Mouse (Mus musculus) monocyte, adult 5-6 weeks (primary cell): ENCODE results near the gene Gatad1. TPM values are rescaled to one million over a fixed set of nuclear protein-coding genes. Genes with fewer than 3 reads are reported as not detected.
"Not testable (repeated sequence)": the region's sequence is repeated elsewhere in the genome, so short reads cannot be mapped to it uniquely, and the experiment has no call there.

Experiments used
- ATAC-seq: fragments of 153-309, 156-312 bp; replicated peaks from 2 replicates; pipeline ENCODE4 v1.8.0; 2017; ENCODE audit warnings: mild to moderate bottlenecking; ENCODE audit not compliant: low TSS enrichment, insufficient number of reproducible peaks, severe bottlenecking, poor library complexity, low FRiP score
- total RNA-seq: library from RNA; stranded (forward); fragments of 200-1000, 200-491, 200-594 nt; gene quantifications from 3 replicates; pipeline ENCODE4 v1.2.3, GENCODE M21; 2017

Gatad1 gene
- total RNA-seq, 1 experiment from 2014 or later, result 109 TPM

DNA sequence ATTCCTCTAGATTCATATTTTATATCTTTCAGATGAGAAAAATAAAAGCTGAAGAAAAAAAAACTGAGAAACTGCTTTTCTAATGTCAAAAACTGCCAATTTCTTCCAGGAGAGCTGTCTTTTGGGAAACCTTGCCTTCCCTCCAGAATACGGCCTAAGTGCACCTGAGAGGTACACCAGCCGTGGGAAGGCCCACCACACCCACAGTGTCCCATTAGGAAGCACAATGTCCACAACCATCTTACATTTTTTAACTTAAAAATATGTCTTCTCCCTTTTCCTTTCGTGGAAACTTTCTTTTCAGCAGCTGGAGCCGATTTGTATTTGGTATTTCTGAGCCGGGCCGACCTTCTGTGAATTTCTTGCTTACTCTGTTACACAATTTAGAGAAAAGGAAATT, 10.4 kb downstream of the Gatad1 start:
- no peak for ATAC-seq

DNA sequence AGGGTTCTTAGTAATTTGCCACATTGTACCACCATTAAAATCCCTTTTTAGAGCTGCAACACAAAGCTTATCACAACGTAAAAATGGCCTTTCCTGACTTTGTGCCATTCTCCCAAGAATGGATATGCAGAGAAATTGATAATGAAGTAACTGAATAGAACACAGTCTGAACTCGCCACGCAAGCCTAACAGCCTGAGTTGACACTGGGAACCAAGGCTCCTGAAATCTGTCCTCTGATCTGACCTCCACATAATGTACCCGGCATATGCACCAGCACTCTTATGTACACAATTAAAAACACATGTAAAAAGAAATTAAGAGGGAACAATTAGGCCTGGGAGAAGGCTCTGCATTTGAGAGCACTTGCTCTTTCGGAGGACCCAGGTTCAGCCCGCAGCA, 11.7 kb downstream of the Gatad1 start:
- no peak for ATAC-seq

DNA sequence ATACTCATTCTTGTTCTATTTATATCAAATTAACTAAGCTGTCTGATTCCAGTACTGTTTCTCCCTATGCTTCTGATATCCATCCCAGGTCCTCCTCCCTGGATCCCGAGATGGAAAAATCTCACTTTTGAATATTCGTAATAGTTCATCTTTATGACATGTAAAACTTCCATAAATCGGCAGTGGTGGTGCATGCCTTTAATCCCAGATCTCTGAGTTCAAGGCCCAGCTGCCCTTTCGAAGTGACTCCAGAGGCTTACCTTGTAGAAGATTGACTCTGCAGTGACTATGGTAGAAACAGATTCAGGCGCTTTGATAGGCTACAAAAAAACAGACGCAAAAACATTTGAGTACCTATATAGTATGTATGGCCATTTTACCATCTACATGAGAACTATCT, 12.4 kb downstream of the Gatad1 start:
- ATAC-seq, result no peak

DNA sequence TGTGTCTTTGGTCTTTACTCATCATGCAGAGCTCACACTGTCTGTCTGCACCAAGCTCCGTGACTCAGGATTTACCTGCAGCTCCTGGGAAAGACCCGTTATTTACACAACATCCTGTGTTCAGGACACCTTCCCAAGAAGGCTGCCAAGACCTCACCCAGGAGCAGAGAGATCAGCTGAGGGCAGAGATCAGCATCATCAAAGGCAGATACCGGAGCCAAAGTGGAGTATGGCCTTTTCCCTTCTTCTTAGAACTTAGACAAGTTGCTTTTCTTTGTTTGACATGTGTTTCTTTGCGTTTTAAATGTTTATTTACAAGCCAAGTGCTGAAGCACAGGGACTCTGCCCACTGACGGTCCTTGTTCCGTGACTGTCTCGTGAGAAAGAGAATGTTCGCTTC, 21.7 kb downstream of the Gatad1 start:
- ATAC-seq, result no peak

DNA sequence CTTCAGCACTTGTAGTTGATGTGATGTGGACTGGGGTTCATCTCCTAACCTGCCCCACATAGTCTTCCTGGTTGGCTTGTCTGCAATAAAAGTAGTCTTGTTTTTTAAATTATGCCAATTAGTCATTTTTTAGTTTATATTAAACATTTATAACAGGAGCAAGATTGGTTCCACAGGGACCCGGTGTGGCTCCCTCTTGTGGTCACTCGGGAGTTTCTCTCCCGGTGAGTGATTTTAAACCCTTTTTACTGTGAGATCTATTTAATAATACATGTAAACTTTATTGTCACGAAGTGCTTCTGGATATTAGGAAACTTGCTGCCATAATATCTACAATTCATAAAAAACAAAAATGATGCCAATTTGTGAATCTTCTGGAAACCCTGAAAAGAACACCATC, 23.0 kb downstream of the Gatad1 start:
- no peak for ATAC-seq

DNA sequence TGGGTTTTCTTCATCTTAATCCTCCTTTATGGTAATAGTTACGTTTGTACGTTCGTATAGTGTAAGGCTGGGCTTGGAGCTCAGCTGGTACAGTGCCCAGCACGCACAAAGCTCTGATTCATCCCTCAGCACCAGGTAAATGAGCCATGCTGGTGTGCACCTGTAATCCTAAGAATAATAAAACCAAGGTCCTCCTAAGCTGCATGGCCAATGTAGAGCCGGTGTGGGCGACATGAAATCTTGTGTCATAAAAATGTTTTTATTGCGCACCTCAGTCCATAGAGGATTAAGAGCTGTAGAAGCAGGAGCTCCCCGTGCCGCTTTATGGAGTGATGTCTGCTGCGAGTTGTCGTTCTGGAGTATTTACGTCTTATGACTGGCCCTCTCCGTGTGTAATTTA, 23.7 kb downstream of the Gatad1 start:
- ATAC-seq, result no peak

DNA sequence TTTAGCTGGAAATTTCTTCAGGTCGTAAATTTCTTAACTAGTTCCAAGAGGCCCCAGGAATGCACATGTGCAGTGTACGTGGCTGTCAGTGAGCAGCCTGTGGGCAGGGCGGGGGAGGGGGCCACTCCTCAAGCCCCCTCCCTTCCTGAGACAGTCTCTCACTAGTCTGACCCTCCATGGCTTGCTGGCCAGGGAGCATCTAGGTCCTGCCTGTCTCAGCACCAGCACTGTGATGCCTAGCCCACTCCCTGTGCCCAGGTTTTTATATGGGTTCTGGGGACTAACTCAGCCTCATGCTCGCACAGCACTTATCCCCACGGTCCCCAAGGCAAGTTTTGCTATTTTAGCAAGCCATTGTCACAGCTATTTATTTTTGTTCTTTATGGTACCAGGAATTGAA, 24.7 kb downstream of the Gatad1 start:
- ATAC-seq, result no peak

DNA sequence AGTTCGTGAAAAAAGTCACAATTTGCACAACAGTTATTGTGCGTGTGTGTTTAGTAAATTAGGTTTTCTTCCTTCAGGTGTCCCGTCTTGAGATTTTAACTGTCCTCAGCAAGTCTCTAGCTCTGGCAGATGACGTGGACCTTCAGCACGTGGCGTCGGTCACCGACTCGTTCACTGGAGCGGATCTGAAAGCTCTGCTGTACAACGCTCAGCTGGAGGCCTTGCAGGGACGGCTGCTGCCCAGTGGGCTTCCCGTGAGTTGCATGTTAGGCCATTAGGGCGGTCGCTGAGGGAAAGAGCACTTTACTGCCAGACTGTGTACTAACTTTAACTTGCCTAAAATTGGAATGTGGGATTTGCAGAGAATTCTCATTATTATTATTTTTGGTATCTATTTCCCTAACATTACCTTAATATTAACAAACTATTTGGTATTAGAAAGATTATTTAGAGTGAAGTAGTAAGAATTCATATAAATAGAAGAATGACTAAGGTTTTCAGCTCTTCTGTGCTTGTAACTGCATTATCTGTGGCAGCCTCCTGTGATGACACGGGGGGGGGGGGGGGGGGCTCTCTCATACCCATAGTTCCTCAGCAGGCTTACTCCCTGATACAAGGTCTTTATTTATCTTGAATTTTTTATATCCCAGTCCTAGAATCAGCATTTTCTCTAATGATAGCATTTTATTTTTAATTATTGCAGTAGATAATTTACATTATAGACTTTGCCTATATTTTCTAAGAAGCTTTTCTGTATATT, 25.3 kb downstream of the Gatad1 start:
- ATAC-seq, result no peak

DNA sequence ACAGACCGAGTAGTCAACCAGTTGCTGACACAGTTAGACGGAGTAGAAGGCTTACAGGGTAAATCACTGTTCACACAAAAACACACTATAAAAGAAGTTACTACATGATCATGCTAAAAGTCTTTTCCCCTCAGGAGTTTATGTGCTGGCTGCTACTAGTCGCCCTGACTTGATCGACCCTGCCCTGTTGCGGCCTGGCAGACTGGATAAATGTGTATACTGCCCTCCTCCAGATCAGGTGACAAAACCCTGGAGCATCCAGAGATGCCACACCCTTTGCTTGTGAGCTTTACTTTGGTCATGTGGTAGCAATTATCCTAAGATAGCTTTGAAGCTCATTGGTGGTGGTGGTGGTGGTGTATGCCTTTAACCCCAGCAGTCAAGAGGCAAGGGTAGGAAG, 26.9 kb downstream of the Gatad1 start:
- ATAC-seq, result no peak

DNA sequence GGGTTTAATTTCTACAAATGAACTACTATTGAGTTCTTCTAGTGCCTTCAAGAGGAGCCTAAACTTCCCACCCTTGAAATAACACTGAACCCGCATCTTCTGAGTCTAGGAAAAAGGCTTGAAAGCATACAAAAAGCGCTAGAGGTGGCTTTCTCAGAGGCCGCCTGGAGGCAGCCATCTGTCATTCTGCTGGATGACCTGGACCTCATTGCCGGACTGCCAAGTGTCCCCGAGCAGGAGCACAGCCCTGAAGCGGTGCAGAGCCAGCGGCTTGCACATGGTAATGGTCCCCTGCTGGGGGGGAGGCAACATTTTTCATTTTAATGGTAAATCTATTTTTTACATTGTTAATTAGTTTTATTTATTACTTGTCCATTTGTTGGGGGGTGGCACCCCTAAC, 36.5 kb downstream of the Gatad1 start:
- no peak for ATAC-seq

DNA sequence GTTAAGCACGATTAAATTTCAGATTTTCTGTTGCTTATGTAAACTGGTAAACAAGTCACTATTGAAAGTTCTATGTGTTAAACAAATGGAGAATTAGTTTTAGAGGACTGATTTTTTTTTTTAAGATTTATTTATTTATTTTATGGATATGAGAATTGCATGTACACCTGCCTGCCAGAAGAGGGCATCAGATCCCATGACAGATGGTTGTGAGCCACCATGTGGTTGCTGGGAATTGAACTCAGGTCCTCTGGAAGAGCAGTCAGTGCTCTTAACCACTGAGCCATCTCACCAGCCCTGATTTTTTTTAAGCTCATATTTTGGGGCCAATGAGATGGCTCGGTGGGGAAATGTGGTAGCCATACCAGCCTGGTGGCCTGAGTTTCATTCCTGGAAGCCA, 45.1 kb downstream of the Gatad1 start:
- not testable (repeated sequence) for ATAC-seq

DNA sequence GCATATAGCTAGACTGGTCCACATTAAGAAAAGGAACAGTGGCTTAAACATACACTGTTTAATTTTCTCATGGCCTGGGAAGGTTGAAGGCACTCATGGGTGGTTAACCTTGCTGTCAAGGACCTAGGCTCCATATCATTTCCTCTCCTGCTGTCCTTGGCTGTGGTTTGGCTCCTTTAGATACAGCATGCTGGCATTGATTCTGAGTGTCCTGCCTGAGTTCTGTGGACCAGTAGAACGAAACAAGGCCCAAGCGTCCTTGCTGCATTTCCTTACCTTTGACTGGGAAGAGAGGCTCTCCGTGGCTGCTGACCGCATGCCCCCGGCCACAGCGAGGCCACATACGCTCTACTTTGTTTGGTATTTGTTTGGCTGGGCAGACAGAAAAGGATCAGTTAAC, 47.7 kb downstream of the Gatad1 start:
- ATAC-seq, result 0 out of 2 replicates have a peak, but pooled peaks have one; percentile 40

DNA sequence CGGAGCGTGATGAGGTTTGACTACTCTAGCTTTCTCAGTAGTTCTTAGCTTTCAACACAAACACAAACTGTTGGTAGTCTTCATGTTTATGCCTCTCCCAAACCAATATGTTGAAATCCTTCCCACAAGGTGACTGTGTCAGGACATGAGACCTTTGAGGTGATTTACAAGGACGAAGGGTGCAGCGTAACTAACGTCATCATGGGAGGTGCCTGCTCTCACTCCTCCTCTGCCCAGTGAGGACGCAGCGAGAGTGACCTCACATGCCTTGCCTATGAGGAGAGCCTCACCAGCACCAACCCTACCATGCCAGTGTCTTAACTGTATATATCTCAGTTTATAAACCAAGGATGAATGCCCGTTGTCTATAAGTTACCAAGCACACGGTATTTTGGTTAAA, 49.9 kb downstream of the Gatad1 start:
- no peak for ATAC-seq

DNA sequence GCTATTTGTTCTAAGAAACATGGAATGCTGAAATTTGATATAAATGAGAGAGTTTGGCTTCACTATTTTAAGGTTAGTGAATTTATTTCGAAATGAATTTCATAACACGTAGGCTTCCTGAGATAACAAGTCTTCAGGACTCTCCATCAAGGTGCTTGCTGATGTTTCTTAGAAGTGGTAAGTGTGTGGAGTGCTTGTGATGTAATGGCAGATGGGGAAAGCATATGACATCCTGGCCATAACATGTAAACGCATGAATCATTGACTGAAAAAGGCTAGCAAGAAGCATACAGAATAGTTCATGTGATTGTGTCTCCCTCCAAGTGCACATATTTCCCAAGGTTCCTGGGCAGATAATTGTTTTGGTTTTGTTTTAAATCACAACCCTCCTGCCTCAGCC, 56.2 kb downstream of the Gatad1 start:
- no peak for ATAC-seq

DNA sequence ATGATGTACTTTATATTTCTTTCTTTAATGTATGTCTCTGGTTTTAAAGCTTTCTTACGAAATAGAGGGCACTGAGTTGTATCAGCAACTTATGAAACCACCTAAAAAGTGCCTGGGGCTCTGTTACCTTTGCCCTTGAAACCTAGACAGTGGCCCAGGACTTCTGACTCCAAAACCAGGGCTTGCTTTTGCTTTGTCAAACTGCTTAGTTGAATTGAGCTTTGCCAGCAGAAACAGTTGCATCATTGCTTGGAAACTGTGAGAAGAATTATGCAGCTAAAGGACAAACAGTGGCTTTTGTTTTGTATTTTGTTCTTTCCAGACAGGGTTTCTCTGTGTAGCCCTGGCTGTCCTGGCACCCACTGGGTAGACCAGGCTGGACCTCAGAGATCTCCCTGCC, 56.7 kb downstream of the Gatad1 start:
- no peak for ATAC-seq

DNA sequence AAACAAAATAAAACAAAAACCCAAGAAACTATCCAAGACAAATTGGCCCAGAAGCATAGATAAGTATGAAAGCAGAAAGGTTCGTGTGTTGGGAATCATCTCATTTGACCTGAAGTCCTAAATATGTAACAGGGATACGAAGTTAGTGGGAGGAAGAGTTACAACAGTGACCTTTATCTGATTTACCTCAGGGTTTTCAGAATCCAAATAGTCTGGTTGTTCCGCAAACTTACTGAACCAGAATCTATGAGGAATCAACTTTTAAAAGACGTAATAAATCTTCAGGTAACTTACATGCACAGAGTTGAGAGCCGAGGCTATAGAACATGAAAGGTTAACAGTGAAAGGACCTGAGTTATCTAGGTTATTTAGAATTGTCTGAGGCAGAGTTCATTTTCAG, 58.2 kb downstream of the Gatad1 start:
- no peak for ATAC-seq

DNA sequence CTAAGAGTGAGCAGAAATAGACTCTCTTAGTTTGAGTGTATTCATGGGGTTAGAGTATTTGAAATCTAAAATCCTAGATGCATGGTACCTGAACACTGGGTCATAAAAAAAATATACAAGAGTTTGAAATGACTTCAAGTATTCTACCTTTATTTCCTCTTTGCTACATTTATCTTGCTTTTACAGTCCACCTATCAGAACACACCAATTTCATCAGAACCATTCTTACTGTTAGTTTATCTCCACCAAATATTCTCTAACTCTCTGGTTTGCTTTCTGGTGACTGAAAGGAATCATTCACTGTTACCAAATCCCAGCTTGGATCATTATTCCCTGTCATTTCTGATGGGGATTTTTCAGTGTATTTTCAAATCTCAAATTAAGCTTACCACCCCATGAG, 59.8 kb downstream of the Gatad1 start:
- no peak for ATAC-seq

DNA sequence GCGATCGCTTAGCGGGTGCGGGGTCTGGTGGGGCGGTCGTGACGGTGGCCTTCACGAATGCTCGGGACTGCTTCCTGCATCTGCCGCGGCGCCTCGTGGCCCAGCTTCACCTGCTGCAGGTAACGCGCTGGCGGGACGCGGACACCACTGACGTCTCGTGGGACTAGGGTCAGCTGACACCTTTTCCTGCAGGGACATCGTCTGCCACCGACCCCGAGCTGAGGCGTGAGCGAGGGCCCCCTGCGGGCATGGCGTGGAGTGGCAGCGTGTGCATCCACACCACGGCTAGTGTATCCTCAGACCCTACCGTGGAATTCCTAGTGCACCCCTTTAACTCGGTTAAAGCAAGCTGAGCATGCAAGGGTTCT, 60.6 kb downstream of the Gatad1 start, which contains the start of gene Rbm48:
Rbm48 (minus strand) TSS at position 187 of the 368 bp plus-strand sequence.
- peak; percentile 71 for ATAC-seq

DNA sequence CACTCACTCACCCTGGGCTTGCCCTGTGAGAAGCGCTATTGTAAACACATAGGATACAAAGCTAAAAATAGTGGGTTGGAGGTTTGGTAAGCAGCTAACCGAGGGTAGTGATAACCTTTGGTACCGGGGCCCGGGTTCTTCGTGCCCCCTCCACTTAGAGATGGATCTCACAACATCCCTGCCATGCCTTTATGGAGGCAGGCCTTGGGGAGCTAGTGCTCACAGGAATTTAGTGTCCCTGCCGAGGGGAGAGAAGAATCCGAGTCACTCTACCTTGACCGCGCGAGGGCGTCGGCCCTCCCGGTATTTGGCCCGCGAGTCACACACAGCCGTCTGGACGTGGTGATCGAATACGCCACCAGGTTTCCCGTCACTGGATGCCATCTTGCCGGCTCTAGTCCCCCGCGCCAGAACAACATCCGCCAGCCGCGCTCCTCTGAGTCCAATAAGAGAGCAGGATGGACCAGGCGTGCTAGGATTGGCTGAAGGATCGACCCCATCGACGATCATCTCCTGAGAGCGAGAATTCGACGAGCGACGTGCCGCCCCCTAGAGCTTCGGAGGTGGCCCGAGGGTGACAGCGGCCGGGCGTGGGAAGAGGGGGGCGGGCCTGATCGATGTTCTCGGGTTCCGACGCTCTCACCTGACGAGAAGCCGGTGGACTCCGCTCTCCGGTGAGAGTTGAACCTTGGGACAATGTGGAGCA, 61.1 kb downstream of the Gatad1 start, which contains the start of gene Pex1:
Pex1 (plus strand) TSS at position 374 of the 706 bp plus-strand sequence.
- ATAC-seq, result peak; percentile 96
